In the genomic region with DNA sequence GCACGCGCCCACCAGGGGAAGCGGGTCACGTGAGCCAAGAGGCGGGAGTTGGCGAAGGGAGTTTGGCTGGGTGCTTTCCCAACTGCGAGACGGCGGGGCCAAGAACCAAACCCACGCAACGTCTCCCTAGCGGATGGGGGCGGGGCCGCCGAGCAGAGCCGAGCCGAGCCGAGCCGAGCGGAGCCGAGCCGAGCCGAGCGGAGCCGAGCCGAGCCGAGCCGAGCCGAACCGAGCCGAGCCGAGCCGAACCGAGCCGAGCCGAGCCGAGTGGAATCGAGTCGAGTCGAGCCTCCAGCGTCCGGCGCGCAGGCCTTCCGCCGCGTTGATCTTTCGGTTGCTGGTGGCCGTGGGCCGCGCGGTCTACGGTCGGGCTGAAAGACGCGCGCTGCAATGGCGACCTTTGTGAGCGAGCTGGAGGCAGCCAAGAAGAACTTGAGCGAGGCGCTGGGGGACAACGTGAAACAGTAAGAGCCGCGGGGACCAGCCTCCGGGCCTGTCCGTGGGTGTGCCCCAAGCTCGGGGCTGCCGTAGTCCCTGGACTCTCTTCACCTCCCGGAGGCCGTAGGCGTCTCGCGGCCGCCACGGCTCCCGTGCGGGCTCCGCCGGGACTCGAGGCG, we compare ENCODE assay signal across 8 mouse cellular contexts. TPM values are rescaled to one million over a fixed set of nuclear protein-coding genes. Genes with fewer than 3 reads are reported as not detected.
DNase-seq lines count a peak whose midpoint lies in the region; ATAC-seq and TF ChIP-seq lines count a peak whose summit lies in the region.

A gene (plus strand): TSS at position 85 of the 617 bp plus-strand sequence.

- under 1% methylated on average over 81 of the region's 81 CpGs for WGBS in bone marrow, adult 2 months
- WGBS in embryonic facial prominence, embryonic 15.5 days, result under 1% methylated on average over 81 of the region's 81 CpGs
- WGBS in kidney, embryonic 15.5 days, result under 1% methylated on average over 77 of the region's 81 CpGs

- H3K4me2 ChIP-seq in embryonic facial prominence, embryonic 15.5 days (replicated peaks), result peak within 1 kb of the TSS; percentile 72
- peak within 1 kb of the TSS; percentile 76 for H3K4me2 ChIP-seq in kidney, embryonic 15.5 days

- TF ChIP-seq CTCF in bone marrow, adult 2 months (IDR thresholded peaks at IDR 0.05; ENCODE audit: control insufficient read depth, insufficient read depth, low read length), result no peak

- no peaks in the 10 kb centered on the region for H3K9me3 ChIP-seq in embryonic facial prominence, embryonic 15.5 days (replicated peaks)
- no peaks in the 10 kb centered on the region for H3K9me3 ChIP-seq in kidney, embryonic 15.5 days (replicated peaks)

- H3K4me3 ChIP-seq in bone marrow, adult 2 months (replicated peaks; ENCODE audit: control insufficient read depth, low read depth, low read length), result peak within 1 kb of the TSS; percentile 77
- H3K4me3 ChIP-seq in embryonic facial prominence, embryonic 15.5 days (replicated peaks), result peak within 1 kb of the TSS; percentile 64
- H3K4me3 ChIP-seq in kidney, embryonic 15.5 days (replicated peaks), result peak within 1 kb of the TSS; percentile 94

- peak; percentile 68 for TF ChIP-seq POLR2A in bone marrow, adult 2 months (IDR thresholded peaks at IDR 0.05; ENCODE audit: borderline replicate concordance, control insufficient read depth, low read depth, low read length)

- H3K9ac ChIP-seq in embryonic facial prominence, embryonic 15.5 days, result peak within 1 kb of the TSS; percentile 79
- peak within 1 kb of the TSS; percentile 99 for H3K9ac ChIP-seq in kidney, embryonic 15.5 days

- DNase-seq in 416B (ENCODE audit: low read depth) (peak; percentile 96), liver (peak; percentile 92)
- DNase-seq in heart, adult 9 months (ENCODE audit: low spot score in 2 of 2), result peak; percentile 93 to 94
- peak; percentile 90 to 95 for DNase-seq in spleen, postnatal 4 days (ENCODE audit: low spot score in 2 of 2)

- no peaks in the 10 kb centered on the region for H3K27me3 ChIP-seq in embryonic facial prominence, embryonic 15.5 days
- H3K27me3 ChIP-seq in kidney, embryonic 15.5 days, result no peaks in the 10 kb centered on the region

- peaks cover 2% of the 10 kb centered on the region for H3K4me1 ChIP-seq in bone marrow, adult 2 months (ENCODE audit: control insufficient read depth, insufficient read depth, low read length)
- H3K4me1 ChIP-seq in embryonic facial prominence, embryonic 15.5 days, result peaks cover 18% of the 10 kb centered on the region
- peaks cover 25% of the 10 kb centered on the region for H3K4me1 ChIP-seq in kidney, embryonic 15.5 days

- peak within 1 kb of the TSS; percentile 90 for H3K27ac ChIP-seq in bone marrow, adult 2 months (ENCODE audit: control insufficient read depth, insufficient read depth, low read depth, low read length, poor library complexity)
- H3K27ac ChIP-seq in embryonic facial prominence, embryonic 15.5 days (replicated peaks), result peak within 1 kb of the TSS; percentile 88
- H3K27ac ChIP-seq in kidney, embryonic 15.5 days, result peak within 1 kb of the TSS; percentile 93

- H3K36me3 ChIP-seq in embryonic facial prominence, embryonic 15.5 days, result peaks cover 12% of the 10 kb centered on the region
- peaks cover 17% of the 10 kb centered on the region for H3K36me3 ChIP-seq in kidney, embryonic 15.5 days

- ATAC-seq in embryonic facial prominence, embryonic 15.5 days (ENCODE audit: insufficient number of reproducible peaks, low FRiP score, low TSS enrichment, low read depth), result peak; percentile 95
- ATAC-seq in kidney, embryonic 15.5 days (replicated peaks; ENCODE audit: low FRiP score), result peak; percentile 95
- peak; percentile 77 for ATAC-seq in monocyte, adult 5-6 weeks (replicated peaks; ENCODE audit: insufficient number of reproducible peaks, low FRiP score, low TSS enrichment, poor library complexity, severe bottlenecking)

RNA-seq across cellular contexts. Expression of the gene that starts here (rescaled TPM):
- 12.3 and 18.4 TPM in 2 replicates for polyA plus RNA-seq in bone marrow, adult 2 months (2011; ENCODE audit: insufficient read depth, insufficient read length, low replicate concordance, missing spikeins)
- polyA plus RNA-seq in embryonic facial prominence, embryonic 15.5 days (2015; fragmentation: Nextera tagmentation; extraction: Ambion mirVana), result 52.2 and 53.6 TPM in 2 replicates
- 57.6 and 58.3 TPM in 2 replicates for polyA plus RNA-seq in kidney, embryonic 15.5 days (2015; fragmentation: Nextera tagmentation; extraction: Ambion mirVana)
- 29.7 to 47.0 TPM (median 31.9 TPM) in 3 replicates for total RNA-seq in monocyte, adult 5-6 weeks (2017)

Comparison
In these comparisons a context has a peak if more than half of its experiments do, and no peak if none do; other contexts are left out.
1. Peak in every context shown above with its lines: DNase-seq, ATAC-seq, H3K4me3 ChIP-seq and H3K27ac ChIP-seq.